Mouse (Mus musculus): Measurements from ENCODE around the gene Cdh5.
"Not testable (repeated sequence)": the region's sequence is repeated elsewhere in the genome, so short reads cannot be mapped to it uniquely, and the experiment has no call there.

The Cdh5 gene

GRCm38 (mm10) chr8:104101415-104101814, at the start of gene Cdh5:
Cdh5 (plus strand) TSS chr8:104101625.
- in situ Hi-C loops (cut with MboI, MseI) = no loop called here

- in situ Hi-C loops (cut with MboI, MseI) = no loop called here
These were observed 41.5 kb upstream of the Cdh5 start for GRCm38 (mm10) chr8:104059922-104060321.

- in situ Hi-C loops (cut with MboI, MseI) = no loop called here
These were observed 41.0 kb upstream of the Cdh5 start for GRCm38 (mm10) chr8:104060446-104060845.

- in situ Hi-C loops (cut with MboI, MseI) = no loop called here
These were observed 40.1 kb upstream of the Cdh5 start for GRCm38 (mm10) chr8:104061048-104061988.

- in situ Hi-C loops (cut with MboI, MseI) = no loop called here
These were observed 39.2 kb upstream of the Cdh5 start for GRCm38 (mm10) chr8:104061989-104062820.

- in situ Hi-C loops (cut with MboI, MseI) = no loop called here
These were observed 36.2 kb upstream of the Cdh5 start for GRCm38 (mm10) chr8:104065223-104065622.

GRCm38 (mm10) chr8:104065906-104066518, 35.4 kb upstream of the Cdh5 start:
- in situ Hi-C loops (cut with MboI, MseI) = no loop called here

- in situ Hi-C loops (cut with MboI, MseI) = no loop called here
These were observed 34.0 kb upstream of the Cdh5 start for GRCm38 (mm10) chr8:104067390-104067925.

GRCm38 (mm10) chr8:104068421-104069035, 32.9 kb upstream of the Cdh5 start:
- in situ Hi-C loops (cut with MboI, MseI) = no loop called here

- in situ Hi-C loops (cut with MboI, MseI) = not testable (repeated sequence)
These were observed 31.1 kb upstream of the Cdh5 start for GRCm38 (mm10) chr8:104070201-104070865.

GRCm38 (mm10) chr8:104070949-104071348, 30.5 kb upstream of the Cdh5 start:
- in situ Hi-C loops (cut with MboI, MseI) = no loop called here

GRCm38 (mm10) chr8:104075079-104075478, 26.3 kb upstream of the Cdh5 start:
- in situ Hi-C loops (cut with MboI, MseI) = no loop called here

GRCm38 (mm10) chr8:104076541-104077412, 24.6 kb upstream of the Cdh5 start:
- in situ Hi-C loops (cut with MboI, MseI) = no loop called here

GRCm38 (mm10) chr8:104078091-104078490, 23.3 kb upstream of the Cdh5 start:
- in situ Hi-C loops (cut with MboI, MseI) = no loop called here

GRCm38 (mm10) chr8:104085281-104085680, 16.1 kb upstream of the Cdh5 start:
- in situ Hi-C loops (cut with MboI, MseI) = no loop called here

GRCm38 (mm10) chr8:104086615-104087014, 14.8 kb upstream of the Cdh5 start:
- in situ Hi-C loops (cut with MboI, MseI) = no loop called here

- in situ Hi-C loops (cut with MboI, MseI) = no loop called here
These were observed 14.3 kb upstream of the Cdh5 start for GRCm38 (mm10) chr8:104087091-104087490.

- in situ Hi-C loops (cut with MboI, MseI) = not testable (repeated sequence)
These were observed 13.5 kb upstream of the Cdh5 start for GRCm38 (mm10) chr8:104087878-104088277.

- in situ Hi-C loops (cut with MboI, MseI) = no loop called here
These were observed 12.5 kb upstream of the Cdh5 start for GRCm38 (mm10) chr8:104088881-104089280.

Measured in T-helper 1 cell (primary cell).